Mouse (Mus musculus) kidney, adult 11 months (tissue): Measurements from ENCODE around the gene Hinfp.
"Not testable (repeated sequence)": the region's sequence is repeated elsewhere in the genome, so short reads cannot be mapped to it uniquely, and the experiment has no call there.

ENCODE experiments used
- DNase-seq: peaks from one replicate; pipeline ENCODE4 v3.0.0; 2022

Gene Hinfp

GRCm38 (mm10) chr9:44310750-44311135 lies 5.3 kb upstream of the Hinfp start:
- DNase-seq: no peak

- DNase-seq: no peak
These were observed 4.3 kb upstream of the Hinfp start for GRCm38 (mm10) chr9:44309756-44310155.

GRCm38 (mm10) chr9:44307248-44307647 lies 1.8 kb upstream of the Hinfp start:
- DNase-seq: no peak

GRCm38 (mm10) chr9:44306532-44306931 lies 1.1 kb upstream of the Hinfp start:
- DNase-seq: no peak

- DNase-seq: not testable (repeated sequence)
These were observed 5.5 kb downstream of the Hinfp start for GRCm38 (mm10) chr9:44300001-44300400.

GRCm38 (mm10) chr9:44292490-44292889 lies 13.0 kb downstream of the Hinfp start:
- peak; percentile 54 for DNase-seq

- DNase-seq: no peak
These were observed 16.5 kb downstream of the Hinfp start for GRCm38 (mm10) chr9:44288959-44289291.

GRCm38 (mm10) chr9:44288076-44288958 lies 17.2 kb downstream of the Hinfp start, which contains the start of gene Abcg4:
Gene Abcg4 (minus strand): TSS chr9:44288615.
- no peak for DNase-seq

- DNase-seq: no peak
These were observed 17.9 kb downstream of the Hinfp start for GRCm38 (mm10) chr9:44287401-44288075.

GRCm38 (mm10) chr9:44287003-44287400 lies 18.5 kb downstream of the Hinfp start:
- no peak for DNase-seq

- no peak for DNase-seq
These were observed 19.1 kb downstream of the Hinfp start for GRCm38 (mm10) chr9:44286256-44286850.

- no peak for DNase-seq
These were observed 22.3 kb downstream of the Hinfp start for GRCm38 (mm10) chr9:44283183-44283582.

GRCm38 (mm10) chr9:44269973-44270372 lies 35.5 kb downstream of the Hinfp start:
- no peak for DNase-seq

GRCm38 (mm10) chr9:44269077-44269476 lies 36.4 kb downstream of the Hinfp start:
- no peak for DNase-seq

GRCm38 (mm10) chr9:44268432-44268831 lies 37.0 kb downstream of the Hinfp start, which contains the start of gene Nlrx1:
Gene Nlrx1 (minus strand): TSS chr9:44268599.
- no peak for DNase-seq

GRCm38 (mm10) chr9:44268027-44268360 lies 37.5 kb downstream of the Hinfp start:
- peak; percentile 92 for DNase-seq

GRCm38 (mm10) chr9:44267319-44268026 lies 38.0 kb downstream of the Hinfp start:
- no peak for DNase-seq

- DNase-seq: no peak
These were observed 38.8 kb downstream of the Hinfp start for GRCm38 (mm10) chr9:44266478-44267226.

GRCm38 (mm10) chr9:44261388-44261787 lies 44.1 kb downstream of the Hinfp start:
- DNase-seq: no peak

GRCm38 (mm10) chr9:44259014-44259413 lies 46.5 kb downstream of the Hinfp start:
- DNase-seq: no peak

GRCm38 (mm10) chr9:44256213-44256612 lies 49.3 kb downstream of the Hinfp start:
- DNase-seq: no peak

GRCm38 (mm10) chr9:44255136-44255521 lies 50.3 kb downstream of the Hinfp start:
- DNase-seq: no peak
